Mouse (Mus musculus): ENCODE data around the gene Immp2l. TPM values are rescaled to one million over a fixed set of nuclear protein-coding genes. Genes with fewer than 3 reads are reported as not detected.

The Immp2l gene
- polyA plus RNA-seq, 1 experiment, result 14.8 TPM

DNA sequence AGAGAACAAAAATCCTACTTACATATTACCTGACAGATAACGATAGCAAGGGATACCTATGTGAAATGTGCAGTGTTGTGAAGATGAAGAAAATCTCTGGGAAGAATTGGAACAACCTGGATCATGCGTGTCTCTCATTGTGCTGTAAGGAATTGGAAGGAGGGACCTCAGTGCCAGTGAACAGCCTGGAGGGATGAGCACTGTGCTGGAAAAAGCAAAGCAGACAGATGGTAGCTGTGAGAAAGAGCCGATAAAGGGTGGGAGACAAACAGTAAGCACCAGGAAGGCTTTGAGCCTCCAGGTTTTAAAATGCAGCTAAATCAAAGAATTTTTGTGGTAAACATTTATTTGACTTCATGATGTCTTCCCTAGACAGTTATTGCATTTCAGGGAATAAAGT is 591.4 kb downstream of the Immp2l start:
- H3K36me3 ChIP-seq (ENCODE audit: control insufficient read depth, insufficient read depth, low read length), result no peaks in the 10 kb centered on the region
- H3K27me3 ChIP-seq (replicated peaks; ENCODE audit: control insufficient read depth, insufficient read depth, low read length), result no peaks in the 10 kb centered on the region
- H3K27ac ChIP-seq (ENCODE audit: insufficient read depth, low read depth, low read length), result no peak overlapping the region
- no peak overlapping the region for H3K4me3 ChIP-seq (ENCODE audit: insufficient read depth, low read depth, low read length)
- DNase-seq, result no peak
- TF ChIP-seq POLR2A (IDR thresholded peaks at IDR 0.05; ENCODE audit: low read depth, low read length) (no peak), CTCF (conservative IDR thresholded peaks at IDR 0.05; ENCODE audit: insufficient read depth, insufficient read length, low read depth, low read length) (no peak)
- WGBS, result 90% methylated on average over 3 of the region's 3 CpGs
- no peaks in the 10 kb centered on the region for H3K4me1 ChIP-seq (ENCODE audit: control insufficient read depth, insufficient read depth, low read length)

- no peaks in the 10 kb centered on the region for H3K4me1 ChIP-seq (ENCODE audit: control insufficient read depth, insufficient read depth, low read length)
- DNase-seq, result no peak
- H3K36me3 ChIP-seq (ENCODE audit: control insufficient read depth, insufficient read depth, low read length), result no peaks in the 10 kb centered on the region
- 80% methylated on average over 6 of the region's 6 CpGs for whole genome bisulfite sequencing
- no peak overlapping the region for H3K27ac ChIP-seq (ENCODE audit: insufficient read depth, low read depth, low read length)
- TF ChIP-seq CTCF (conservative IDR thresholded peaks at IDR 0.05; ENCODE audit: insufficient read depth, insufficient read length, low read depth, low read length) (no peak), POLR2A (IDR thresholded peaks at IDR 0.05; ENCODE audit: low read depth, low read length) (no peak)
- H3K4me3 ChIP-seq (ENCODE audit: insufficient read depth, low read depth, low read length), result no peak overlapping the region
- H3K27me3 ChIP-seq (replicated peaks; ENCODE audit: control insufficient read depth, insufficient read depth, low read length), result no peaks in the 10 kb centered on the region
These were observed 597.5 kb downstream of the Immp2l start for GRCm38 (mm10) chr12:41621341-41621740.

GRCm38 (mm10) chr12:41643262-41643661 is 619.4 kb downstream of the Immp2l start:
- no peak overlapping the region for H3K4me3 ChIP-seq (ENCODE audit: insufficient read depth, low read depth, low read length)
- 83% methylated on average over 4 of the region's 4 CpGs for WGBS
- no peak overlapping the region for H3K27ac ChIP-seq (ENCODE audit: insufficient read depth, low read depth, low read length)
- H3K4me1 ChIP-seq (ENCODE audit: control insufficient read depth, insufficient read depth, low read length), result no peaks in the 10 kb centered on the region
- H3K27me3 ChIP-seq (replicated peaks; ENCODE audit: control insufficient read depth, insufficient read depth, low read length), result no peaks in the 10 kb centered on the region
- TF ChIP-seq CTCF (conservative IDR thresholded peaks at IDR 0.05; ENCODE audit: insufficient read depth, insufficient read length, low read depth, low read length), result no peak
- TF ChIP-seq POLR2A (IDR thresholded peaks at IDR 0.05; ENCODE audit: low read depth, low read length), result no peak
- no peak for DNase-seq
- H3K36me3 ChIP-seq (ENCODE audit: control insufficient read depth, insufficient read depth, low read length), result no peaks in the 10 kb centered on the region

DNA sequence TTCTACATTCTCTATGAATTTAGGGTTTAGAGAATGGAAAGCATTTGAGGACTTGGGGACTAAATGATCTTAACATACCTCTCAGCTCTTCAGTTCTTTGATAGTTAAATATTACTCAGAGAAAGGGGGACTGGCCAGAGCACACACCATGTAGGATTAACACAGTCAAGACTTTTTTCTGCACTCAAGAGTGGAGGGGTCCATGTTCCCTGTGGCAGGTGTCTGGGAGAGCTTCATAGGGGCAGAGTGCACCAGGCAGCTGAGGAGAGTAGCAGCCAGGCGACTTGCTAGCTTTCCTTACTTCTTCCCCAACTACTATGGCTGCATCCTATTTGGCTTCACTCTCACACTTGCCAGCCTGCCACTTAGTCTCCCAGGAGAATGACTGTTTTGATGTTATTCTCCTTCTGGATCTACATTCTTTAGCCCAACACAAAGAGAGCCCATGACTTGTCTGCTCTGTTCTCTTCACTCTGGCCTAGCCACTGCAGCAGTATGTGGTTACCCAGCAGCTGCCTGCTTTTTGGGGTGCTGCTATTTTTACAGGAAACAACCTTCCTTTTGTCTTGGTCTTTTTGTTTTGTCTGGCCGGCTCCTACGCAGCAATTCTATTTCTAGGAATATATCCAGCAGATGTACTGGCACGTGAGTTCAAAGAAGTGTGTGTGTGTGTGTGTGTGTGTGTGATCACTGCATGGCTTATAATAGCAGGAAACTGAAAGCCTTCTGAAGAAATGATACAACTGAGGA is 621.1 kb downstream of the Immp2l start:
- no peak for DNase-seq
- Histone ChIP-seq H3K4me3 (ENCODE audit: insufficient read depth, low read depth, low read length) (no peak overlapping the region), H3K27me3 (replicated peaks; ENCODE audit: control insufficient read depth, insufficient read depth, low read length) (no peaks in the 10 kb centered on the region), H3K27ac (ENCODE audit: insufficient read depth, low read depth, low read length) (no peak overlapping the region), H3K4me1 (ENCODE audit: control insufficient read depth, insufficient read depth, low read length) (no peaks in the 10 kb centered on the region), H3K36me3 (ENCODE audit: control insufficient read depth, insufficient read depth, low read length) (no peaks in the 10 kb centered on the region)
- 40% methylated on average over 4 of the region's 4 CpGs for whole genome bisulfite sequencing
- TF ChIP-seq CTCF (conservative IDR thresholded peaks at IDR 0.05; ENCODE audit: insufficient read depth, insufficient read length, low read depth, low read length) (no peak), POLR2A (IDR thresholded peaks at IDR 0.05; ENCODE audit: low read depth, low read length) (no peak)

DNA sequence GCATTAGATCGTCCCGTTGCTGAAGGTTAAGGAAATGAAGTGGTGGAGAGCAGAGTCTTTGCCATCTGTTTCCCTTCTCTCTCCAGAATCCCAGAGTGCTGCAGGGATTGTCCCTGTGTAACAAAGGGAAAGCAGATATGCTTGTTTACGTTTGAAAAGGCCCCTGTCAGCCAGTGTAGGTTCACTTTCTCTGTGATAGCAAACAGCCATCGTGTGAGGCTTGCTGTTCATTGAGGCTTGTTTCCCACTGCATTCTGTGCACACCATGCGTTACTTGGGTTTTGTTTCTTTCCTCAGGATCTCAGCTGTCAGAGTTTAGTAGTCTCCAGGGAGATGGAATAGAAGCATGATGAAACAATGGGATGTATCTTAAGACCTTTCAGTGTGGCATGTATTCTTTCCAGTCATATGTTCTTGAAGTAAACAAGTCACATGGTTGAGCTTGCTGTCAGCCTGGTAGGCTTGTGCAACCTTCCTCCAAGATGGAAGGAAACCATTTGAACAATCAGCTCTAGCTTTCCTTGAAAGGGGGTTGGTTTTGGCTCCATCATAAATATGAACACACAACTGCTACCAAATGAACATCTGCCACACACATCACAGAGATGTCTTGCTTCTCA is 623.2 kb downstream of the Immp2l start:
- H3K27ac ChIP-seq (ENCODE audit: insufficient read depth, low read depth, low read length), result no peak overlapping the region
- H3K4me3 ChIP-seq (ENCODE audit: insufficient read depth, low read depth, low read length), result no peak overlapping the region
- H3K27me3 ChIP-seq (replicated peaks; ENCODE audit: control insufficient read depth, insufficient read depth, low read length), result no peaks in the 10 kb centered on the region
- 41% methylated on average over 5 of the region's 5 CpGs for WGBS
- no peaks in the 10 kb centered on the region for H3K36me3 ChIP-seq (ENCODE audit: control insufficient read depth, insufficient read depth, low read length)
- TF ChIP-seq CTCF (conservative IDR thresholded peaks at IDR 0.05; ENCODE audit: insufficient read depth, insufficient read length, low read depth, low read length), result no peak
- no peak for TF ChIP-seq POLR2A (IDR thresholded peaks at IDR 0.05; ENCODE audit: low read depth, low read length)
- no peak for DNase-seq
- no peaks in the 10 kb centered on the region for H3K4me1 ChIP-seq (ENCODE audit: control insufficient read depth, insufficient read depth, low read length)

DNA sequence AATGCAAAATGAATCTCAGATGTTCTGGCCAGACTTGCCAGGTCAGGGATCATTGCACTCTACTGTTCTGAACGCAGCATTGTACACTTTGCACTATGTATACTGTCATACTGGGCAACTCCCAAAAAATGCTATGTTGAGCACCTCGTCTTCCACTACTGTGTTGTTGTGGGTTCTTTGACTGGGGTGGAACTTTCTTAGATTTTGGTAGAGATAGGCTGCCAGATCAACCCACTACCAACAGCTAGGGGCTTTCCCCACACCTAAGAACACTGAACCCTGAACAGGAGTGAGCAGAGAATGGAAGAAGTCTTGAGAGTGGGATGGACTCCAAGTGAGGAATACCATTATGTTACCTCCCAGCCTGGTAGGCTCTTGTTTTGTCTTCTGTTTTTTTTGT is 623.8 kb downstream of the Immp2l start:
- Histone ChIP-seq H3K36me3 (ENCODE audit: control insufficient read depth, insufficient read depth, low read length) (no peaks in the 10 kb centered on the region), H3K27ac (ENCODE audit: insufficient read depth, low read depth, low read length) (no peak overlapping the region), H3K4me1 (ENCODE audit: control insufficient read depth, insufficient read depth, low read length) (no peaks in the 10 kb centered on the region), H3K27me3 (replicated peaks; ENCODE audit: control insufficient read depth, insufficient read depth, low read length) (no peaks in the 10 kb centered on the region), H3K4me3 (ENCODE audit: insufficient read depth, low read depth, low read length) (no peak overlapping the region)
- TF ChIP-seq CTCF (conservative IDR thresholded peaks at IDR 0.05; ENCODE audit: insufficient read depth, insufficient read length, low read depth, low read length) (no peak), POLR2A (IDR thresholded peaks at IDR 0.05; ENCODE audit: low read depth, low read length) (no peak)
- WGBS, result 66% methylated on average over 2 of the region's 2 CpGs
- DNase-seq, result no peak

- 79% methylated on average over 8 of the region's 8 CpGs for WGBS
- no peaks in the 10 kb centered on the region for H3K4me1 ChIP-seq (ENCODE audit: control insufficient read depth, insufficient read depth, low read length)
- H3K4me3 ChIP-seq (ENCODE audit: insufficient read depth, low read depth, low read length), result no peak overlapping the region
- H3K27me3 ChIP-seq (replicated peaks; ENCODE audit: control insufficient read depth, insufficient read depth, low read length), result no peaks in the 10 kb centered on the region
- H3K36me3 ChIP-seq (ENCODE audit: control insufficient read depth, insufficient read depth, low read length), result no peaks in the 10 kb centered on the region
- DNase-seq, result no peak
- no peak overlapping the region for H3K27ac ChIP-seq (ENCODE audit: insufficient read depth, low read depth, low read length)
- TF ChIP-seq CTCF (conservative IDR thresholded peaks at IDR 0.05; ENCODE audit: insufficient read depth, insufficient read length, low read depth, low read length) (no peak), POLR2A (IDR thresholded peaks at IDR 0.05; ENCODE audit: low read depth, low read length) (no peak)
These were observed 626.1 kb downstream of the Immp2l start for GRCm38 (mm10) chr12:41649826-41650541.

Data from kidney, adult 2 months (tissue).